Mouse (Mus musculus) ES-Bruce4 (cell line): Measurements from ENCODE around the gene Abcb1b. TPM values are rescaled to one million over a fixed set of nuclear protein-coding genes. Genes with fewer than 3 reads are reported as not detected.
"Not testable (repeated sequence)": the region's sequence is repeated elsewhere in the genome, so short reads cannot be mapped to it uniquely, and the experiment has no call there.

Source experiments
- H3K27ac ChIP-seq: 2 replicates; pipeline ENCODE4 v1.5.1; 2012; ENCODE audit warnings: low read length, inconsistent platforms; ENCODE audit not compliant: insufficient read depth
- H3K27me3 ChIP-seq: 2 replicates; pipeline ENCODE4 v1.6.1; 2012; ENCODE audit warnings: mild to moderate bottlenecking, low read length, inconsistent platforms; ENCODE audit not compliant: control insufficient read depth, poor library complexity, insufficient read depth, severe bottlenecking
- H3K36me3 ChIP-seq: 2 replicates; pipeline ENCODE4 v1.6.1; 2012; ENCODE audit warnings: inconsistent platforms, mild to moderate bottlenecking, low read length, moderate library complexity; ENCODE audit not compliant: control insufficient read depth, poor library complexity, insufficient read depth, severe bottlenecking
- H3K4me1 ChIP-seq: one replicate; pipeline ENCODE4 v1.8.1; 2011; ENCODE audit warnings: low read length; ENCODE audit not compliant: control insufficient read depth, insufficient read depth
- H3K4me3 ChIP-seq: 2 replicates; pipeline ENCODE4 v1.5.1; 2011; ENCODE audit warnings: low read depth, mild to moderate bottlenecking, low read length
- H3K9ac ChIP-seq: 2 replicates; pipeline ENCODE4 v1.6.1; 2012; ENCODE audit warnings: low read depth, mild to moderate bottlenecking, inconsistent platforms; ENCODE audit not compliant: poor library complexity, severe bottlenecking
- H3K9me3 ChIP-seq: replicated peaks from 2 replicates; pipeline ENCODE4 v1.6.1; 2012; ENCODE audit warnings: mild to moderate bottlenecking, low read length, inconsistent platforms; ENCODE audit not compliant: control insufficient read depth, poor library complexity, insufficient read depth, severe bottlenecking
- CTCF ChIP-seq: IDR thresholded peaks from one replicate; pipeline ENCODE4 v1.8.1; 2011; ENCODE audit warnings: low read depth, low read length
- EP300 ChIP-seq: IDR thresholded peaks from 2 replicates; pipeline ENCODE4 v1.6.1; 2011; ENCODE audit warnings: low read depth, low read length; ENCODE audit not compliant: insufficient read depth
- POLR2A ChIP-seq: IDR thresholded peaks from one replicate; pipeline ENCODE4 v1.8.1; 2011; ENCODE audit warnings: low read length; ENCODE audit not compliant: insufficient read depth
- polyA plus RNA-seq: library from polyadenylated mRNA; stranded (reverse); fragments of >200 nt; gene quantifications from 2 replicates; pipeline ENCODE4 v1.2.4, GENCODE M21; 2011; ENCODE audit warnings: low read depth; ENCODE audit not compliant: missing spikeins, insufficient read depth, insufficient read length

Abcb1b gene
- polyA plus RNA-seq, 1 experiment: 67.2 TPM

DNA sequence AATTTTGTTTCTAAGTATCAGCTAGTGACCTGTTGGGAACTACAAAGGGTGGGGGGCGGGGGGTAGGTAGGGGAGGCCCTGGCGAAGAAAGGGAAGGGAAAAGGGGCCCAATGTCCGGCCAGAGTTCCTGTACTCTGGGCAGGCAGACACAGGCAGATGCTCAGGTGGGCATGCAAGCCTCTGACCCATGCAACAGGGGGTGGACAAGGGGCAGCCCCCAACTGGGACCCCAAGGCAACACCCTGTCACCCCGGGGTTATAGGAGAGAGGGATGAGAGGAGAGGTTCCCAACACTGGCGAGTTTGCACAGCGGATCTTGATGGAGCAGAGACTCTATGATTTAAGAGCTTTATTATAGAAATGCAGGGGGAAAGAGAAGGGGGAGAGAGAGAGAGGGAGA lies 59.3 kb downstream of the Abcb1b start:
- Histone ChIP-seq H3K4me1 (no peaks in the 10 kb centered on the region), H3K9ac (no peak overlapping the region), H3K27me3 (no peaks in the 10 kb centered on the region), H3K27ac (no peak overlapping the region), H3K4me3 (no peak overlapping the region), H3K9me3 (no peaks in the 10 kb centered on the region), H3K36me3 (no peaks in the 10 kb centered on the region)
- TF ChIP-seq CTCF (no peak), POLR2A (no peak), EP300 (no peak)

- H3K27ac ChIP-seq: no peak overlapping the region
- H3K27me3 ChIP-seq: no peaks in the 10 kb centered on the region
- TF ChIP-seq EP300 (no peak), CTCF (no peak), POLR2A (no peak)
- H3K9me3 ChIP-seq: no peaks in the 10 kb centered on the region
- H3K9ac ChIP-seq: no peak overlapping the region
- H3K4me3 ChIP-seq: no peak overlapping the region
- no peaks in the 10 kb centered on the region for H3K4me1 ChIP-seq
- H3K36me3 ChIP-seq: no peaks in the 10 kb centered on the region
These were observed 63.9 kb downstream of the Abcb1b start for GRCm38 (mm10) chr5:8861811-8862210.

DNA sequence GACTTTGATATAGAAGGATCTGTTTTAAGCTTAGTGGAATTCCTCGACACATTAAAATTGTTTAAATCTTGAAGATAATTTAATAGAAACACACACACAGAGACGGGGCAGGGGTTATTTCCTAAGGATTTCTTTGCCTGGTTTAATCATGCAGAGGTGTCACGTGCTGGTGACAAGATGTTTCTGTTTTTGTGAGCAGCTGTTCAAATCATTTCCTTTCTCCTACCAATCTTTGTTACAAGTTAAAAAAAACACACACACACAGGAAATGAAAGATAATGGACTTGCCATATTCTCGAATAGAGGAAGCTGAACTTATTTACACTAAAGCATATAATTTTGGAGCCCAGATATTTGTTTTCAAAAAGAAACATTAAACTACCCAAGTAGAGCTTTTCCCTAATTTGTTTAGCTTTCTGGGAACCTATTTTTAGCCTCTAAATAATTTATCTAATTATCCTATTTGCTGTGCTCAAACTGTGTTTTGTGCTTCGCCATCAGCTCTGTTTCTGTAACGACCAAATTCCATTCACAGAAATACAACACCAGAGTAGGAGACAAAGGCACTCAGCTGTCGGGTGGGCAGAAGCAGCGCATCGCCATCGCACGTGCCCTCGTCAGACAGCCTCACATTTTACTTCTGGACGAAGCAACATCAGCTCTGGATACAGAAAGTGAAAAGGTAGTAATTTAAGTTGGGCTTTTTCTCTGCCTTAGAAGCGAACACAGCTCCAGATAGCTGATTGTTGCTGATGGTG lies 65.8 kb downstream of the Abcb1b start:
- Histone ChIP-seq H3K27ac (no peak overlapping the region), H3K4me1 (no peaks in the 10 kb centered on the region), H3K4me3 (no peak overlapping the region), H3K9ac (no peak overlapping the region), H3K9me3 (no peaks in the 10 kb centered on the region), H3K36me3 (no peaks in the 10 kb centered on the region), H3K27me3 (no peaks in the 10 kb centered on the region)
- TF ChIP-seq POLR2A (no peak), EP300 (no peak), CTCF (no peak)

GRCm38 (mm10) chr5:8865630-8866029 lies 67.7 kb downstream of the Abcb1b start:
- H3K36me3 ChIP-seq, H3K9me3 ChIP-seq, H3K4me3 ChIP-seq, H3K27me3 ChIP-seq, H3K4me1 ChIP-seq, H3K27ac ChIP-seq, H3K9ac ChIP-seq: not testable (repeated sequence)

GRCm38 (mm10) chr5:8866366-8866765 lies 68.4 kb downstream of the Abcb1b start:
- Histone ChIP-seq H3K4me1 (no peaks in the 10 kb centered on the region), H3K27me3 (no peaks in the 10 kb centered on the region), H3K9ac (no peak overlapping the region)

DNA sequence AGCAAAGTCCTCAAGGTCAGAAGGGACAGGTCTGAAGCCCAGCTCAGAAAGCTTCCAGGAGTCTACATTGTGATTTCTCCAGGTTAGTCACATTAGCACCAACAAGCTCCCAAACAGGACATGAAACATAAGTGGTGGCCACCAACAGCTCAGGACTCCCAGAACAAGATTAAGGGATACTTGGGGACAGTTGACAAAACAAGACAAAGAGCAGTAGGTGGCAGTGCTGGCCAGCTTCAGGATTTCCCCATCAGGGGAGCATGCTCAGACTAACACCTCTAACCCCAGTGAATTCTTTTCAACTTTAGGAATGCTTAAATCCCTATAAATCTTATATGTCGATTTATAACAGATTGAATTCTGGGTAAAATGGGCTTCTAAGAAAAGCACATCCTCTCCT lies 70.1 kb downstream of the Abcb1b start:
- no peak overlapping the region for H3K9ac ChIP-seq
- H3K4me1 ChIP-seq: no peaks in the 10 kb centered on the region
- TF ChIP-seq CTCF (peak; percentile 33), EP300 (no peak)
- H3K9me3 ChIP-seq: no peaks in the 10 kb centered on the region
- H3K27me3 ChIP-seq: no peaks in the 10 kb centered on the region
- no peak overlapping the region for H3K27ac ChIP-seq
- no peaks in the 10 kb centered on the region for H3K36me3 ChIP-seq
- no peak overlapping the region for H3K4me3 ChIP-seq

More at GRCm38 (mm10) chr5:8866366-8866765, 68.4 kb downstream of the Abcb1b start:
- no peak for TF ChIP-seq EP300
- no peak for TF ChIP-seq POLR2A
- no peak for TF ChIP-seq CTCF
- no peaks in the 10 kb centered on the region for H3K36me3 ChIP-seq
- H3K27ac ChIP-seq: no peak overlapping the region
- no peak overlapping the region for H3K4me3 ChIP-seq
- no peaks in the 10 kb centered on the region for H3K9me3 ChIP-seq
